Mouse (Mus musculus) limb, embryonic 11.5 days (tissue): ENCODE results near the gene Bptf. TPM values are rescaled to one million over a fixed set of nuclear protein-coding genes. Genes with fewer than 3 reads are reported as not detected.
"Not testable (repeated sequence)": the region's sequence is repeated elsewhere in the genome, so short reads cannot be mapped to it uniquely, and the experiment has no call there.

Experiments used
- ATAC-seq: fragments of 200-750 bp; cut with Nextera tagmentation; 2 replicates; pipeline ENCODE4 v1.8.0; 2017; ENCODE audit warnings: low read depth; ENCODE audit not compliant: insufficient number of reproducible peaks, low FRiP score, low TSS enrichment
- DNase-seq: peaks from one replicate; pipeline ENCODE4 v3.0.0-alpha.2; 2015; ENCODE audit warnings: low spot score
- H3K27ac ChIP-seq: fragments of 300-500 bp; sonication (generic); replicated peaks from 2 replicates; pipeline ENCODE4 v1.5.1; 2014; ENCODE audit warnings: low read depth, mild to moderate bottlenecking, low read length
- H3K27me3 ChIP-seq: fragments of 300-500 bp; sonication (generic); 2 replicates; pipeline ENCODE4 v1.6.1; 2014; ENCODE audit warnings: mild to moderate bottlenecking, low read length, mixed read lengths; ENCODE audit not compliant: control insufficient read depth, insufficient read depth
- H3K36me3 ChIP-seq: fragments of 300-500 bp; sonication (generic); 2 replicates; pipeline ENCODE4 v1.6.1; 2014; ENCODE audit warnings: mild to moderate bottlenecking, low read length, moderate library complexity, mixed read lengths; ENCODE audit not compliant: control insufficient read depth, insufficient read depth
- H3K4me1 ChIP-seq: fragments of 300-500 bp; sonication (generic); 2 replicates; pipeline ENCODE4 v1.6.1; 2014; ENCODE audit warnings: low read length, mixed read lengths; ENCODE audit not compliant: control insufficient read depth, insufficient read depth
- H3K4me2 ChIP-seq: fragments of 300-500 bp; sonication (generic); 2 replicates; pipeline ENCODE4 v1.6.1; 2014; ENCODE audit warnings: low read depth, mild to moderate bottlenecking, moderate library complexity; ENCODE audit not compliant: severe bottlenecking
- H3K4me3 ChIP-seq: fragments of 300-500 bp; sonication (generic); 2 replicates; pipeline ENCODE4 v1.5.1; 2014; ENCODE audit warnings: low read depth, low read length
- H3K9ac ChIP-seq: fragments of 300-500 bp; sonication (generic); 2 replicates; pipeline ENCODE4 v1.6.1; 2014; ENCODE audit warnings: mild to moderate bottlenecking, low read length
- H3K9me3 ChIP-seq: fragments of 300-500 bp; sonication (generic); 2 replicates; pipeline ENCODE4 v1.6.1; 2016; ENCODE audit warnings: low read length; ENCODE audit not compliant: control insufficient read depth
- WGBS: fragments of 180-500 bp; shearing (Covaris S2); extraction: QIAGEN DNeasy Blood & Tissue Kit; methylation state at CpG from one replicate; pipeline ENCODE4 v1.1.7; 2014; 5-methylcytosine and 5-hydroxymethylcytosine counted together
- polyA plus RNA-seq: library from polyadenylated mRNA; unstranded; fragments of >200 nt; fragmentation: Nextera tagmentation; extraction: Ambion mirVana; gene quantifications from 2 replicates; pipeline ENCODE4 v1.2.1, GENCODE M21; 2014

The Bptf gene
- polyA plus RNA-seq, 1 experiment from 2014 or later = 44.1 TPM

GRCm38 (mm10) chr11:107064590-107064989 lies 67.3 kb downstream of the Bptf start:
- DNase-seq (no peak), ATAC-seq (no peak)
- H3K9ac ChIP-seq = no peak overlapping the region
- WGBS = 96% methylated on average over 1 of the region's 1 CpGs
- H3K4me3 ChIP-seq = no peak overlapping the region
- no peaks in the 10 kb centered on the region for H3K27me3 ChIP-seq
- H3K4me2 ChIP-seq = no peak overlapping the region
- no peaks in the 10 kb centered on the region for H3K9me3 ChIP-seq
- peaks cover 34% of the 10 kb centered on the region for H3K36me3 ChIP-seq
- no peaks in the 10 kb centered on the region for H3K4me1 ChIP-seq
- H3K27ac ChIP-seq = no peak overlapping the region

GRCm38 (mm10) chr11:107063067-107063466 lies 68.9 kb downstream of the Bptf start:
- peaks cover 44% of the 10 kb centered on the region for H3K36me3 ChIP-seq
- no peak overlapping the region for H3K27ac ChIP-seq
- H3K4me2 ChIP-seq = no peak overlapping the region
- H3K9me3 ChIP-seq = no peaks in the 10 kb centered on the region
- H3K9ac ChIP-seq = no peak overlapping the region
- no peaks in the 10 kb centered on the region for H3K4me1 ChIP-seq
- no peaks in the 10 kb centered on the region for H3K27me3 ChIP-seq
- WGBS = 95% methylated on average over 3 of the region's 3 CpGs
- DNase-seq (no peak), ATAC-seq (no peak)
- H3K4me3 ChIP-seq = no peak overlapping the region

- Histone ChIP-seq H3K9ac (no peak overlapping the region), H3K27me3 (no peaks in the 10 kb centered on the region), H3K9me3 (no peaks in the 10 kb centered on the region), H3K36me3 (peaks cover 51% of the 10 kb centered on the region), H3K27ac (no peak overlapping the region), H3K4me3 (no peak overlapping the region), H3K4me2 (no peak overlapping the region), H3K4me1 (no peaks in the 10 kb centered on the region)
- DNase-seq (no peak), ATAC-seq (no peak)
- WGBS = 89% methylated on average over 1 of the region's 1 CpGs
Measured at GRCm38 (mm10) chr11:107060941-107061340, 71.0 kb downstream of the Bptf start.

- peaks cover 51% of the 10 kb centered on the region for H3K36me3 ChIP-seq
- not testable (repeated sequence) for H3K9me3 ChIP-seq, DNase-seq, H3K9ac ChIP-seq, H3K27ac ChIP-seq, ATAC-seq, H3K4me3 ChIP-seq, H3K4me2 ChIP-seq, H3K27me3 ChIP-seq, H3K4me1 ChIP-seq
- 92% methylated on average over 3 of the region's 3 CpGs for WGBS
Measured at GRCm38 (mm10) chr11:107059634-107060033, 72.3 kb downstream of the Bptf start.

- no peak overlapping the region for H3K4me3 ChIP-seq
- H3K9ac ChIP-seq = no peak overlapping the region
- no peaks in the 10 kb centered on the region for H3K9me3 ChIP-seq
- DNase-seq = no peak
- no peak overlapping the region for H3K27ac ChIP-seq
- H3K4me1 ChIP-seq = no peaks in the 10 kb centered on the region
- no peak overlapping the region for H3K4me2 ChIP-seq
- no peak for ATAC-seq
- no peaks in the 10 kb centered on the region for H3K27me3 ChIP-seq
- H3K36me3 ChIP-seq = peaks cover 55% of the 10 kb centered on the region
- 95% methylated on average over 6 of the region's 6 CpGs for WGBS
Measured at GRCm38 (mm10) chr11:107057391-107057790, 74.5 kb downstream of the Bptf start.

- no peaks in the 10 kb centered on the region for H3K4me1 ChIP-seq
- DNase-seq (no peak), ATAC-seq (no peak)
- WGBS = 93% methylated on average over 6 of the region's 6 CpGs
- H3K9me3 ChIP-seq = no peaks in the 10 kb centered on the region
- no peak overlapping the region for H3K9ac ChIP-seq
- no peak overlapping the region for H3K4me2 ChIP-seq
- H3K27ac ChIP-seq = no peak overlapping the region
- H3K4me3 ChIP-seq = no peak overlapping the region
- peaks cover 46% of the 10 kb centered on the region for H3K36me3 ChIP-seq
- H3K27me3 ChIP-seq = no peaks in the 10 kb centered on the region
Measured at GRCm38 (mm10) chr11:107054870-107055269, 77.1 kb downstream of the Bptf start.

- WGBS = 90% methylated on average over 15 of the region's 15 CpGs
- Histone ChIP-seq H3K9me3 (no peaks in the 10 kb centered on the region), H3K27ac (no peak overlapping the region), H3K36me3 (peaks cover 18% of the 10 kb centered on the region), H3K4me1 (no peaks in the 10 kb centered on the region), H3K4me2 (no peak overlapping the region), H3K4me3 (no peak overlapping the region), H3K9ac (no peak overlapping the region), H3K27me3 (no peaks in the 10 kb centered on the region)
- no peak for DNase-seq
- ATAC-seq = no peak
Measured at GRCm38 (mm10) chr11:107046766-107047620, 84.9 kb downstream of the Bptf start.

GRCm38 (mm10) chr11:107045546-107045945 lies 86.4 kb downstream of the Bptf start:
- no peak for DNase-seq
- H3K9ac ChIP-seq = no peak overlapping the region
- WGBS = 98% methylated on average over 4 of the region's 4 CpGs
- H3K4me2 ChIP-seq = no peak overlapping the region
- H3K27ac ChIP-seq = no peak overlapping the region
- H3K27me3 ChIP-seq = no peaks in the 10 kb centered on the region
- no peaks in the 10 kb centered on the region for H3K9me3 ChIP-seq
- no peak overlapping the region for H3K4me3 ChIP-seq
- no peaks in the 10 kb centered on the region for H3K4me1 ChIP-seq
- H3K36me3 ChIP-seq = peaks cover 14% of the 10 kb centered on the region
- no peak for ATAC-seq
